Mouse (Mus musculus): Measurements from ENCODE around the gene Cntnap5a. TPM values are rescaled to one million over a fixed set of nuclear protein-coding genes. Genes with fewer than 3 reads are reported as not detected.

Gene Cntnap5a
- polyA plus RNA-seq, 2 experiments: not detected

DNA sequence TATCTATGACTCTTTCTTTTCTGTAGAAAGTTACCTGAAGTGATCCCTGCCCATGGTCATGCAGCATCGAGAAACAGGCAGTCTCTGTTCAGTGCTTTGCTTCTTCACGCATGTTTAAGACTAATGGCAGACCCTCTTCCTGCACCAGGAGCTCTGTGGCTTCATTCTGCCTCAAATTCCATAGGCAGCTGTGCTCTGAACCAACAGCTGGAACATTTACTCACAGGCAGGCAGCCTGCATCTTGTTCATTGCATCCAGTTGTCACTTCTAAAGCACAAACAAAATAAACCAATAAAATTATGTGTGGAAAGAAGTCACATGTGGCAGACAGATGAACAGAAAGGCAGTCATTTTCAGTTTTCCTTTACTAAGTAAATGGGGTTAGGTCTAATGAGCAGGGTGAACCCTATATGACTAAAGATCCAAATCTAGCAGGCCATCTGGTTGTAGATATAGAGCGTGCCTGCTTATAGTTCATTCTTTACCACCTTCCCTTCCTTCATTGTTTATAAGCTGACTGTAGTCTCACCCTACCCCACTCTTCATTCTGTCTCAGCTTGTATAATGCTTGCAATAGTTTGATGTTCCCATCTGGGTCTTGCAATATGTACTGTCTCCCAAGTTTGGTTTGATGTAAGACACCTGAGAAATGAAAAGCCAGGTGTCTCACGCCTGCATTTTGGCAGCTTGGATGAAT lies 893.6 kb downstream of the Cntnap5a start:
- TF ChIP-seq EP300 (IDR thresholded peaks at IDR 0.05; ENCODE audit: low read depth): no peak
- no peak for TF ChIP-seq CTCF (IDR thresholded peaks at IDR 0.05; ENCODE audit: low read depth)
- Histone ChIP-seq H3K27ac (no peak overlapping the region), H3K27me3 (ENCODE audit: control insufficient read depth, insufficient read depth, low read length) (no peaks in the 10 kb centered on the region), H3K9ac (replicated peaks) (no peak overlapping the region), H3K4me3 (ENCODE audit: insufficient read depth in 1 of 2, low read depth in 2 of 2, low read length in 2 of 2) (no peak overlapping the region), H3K36me3 (replicated peaks; ENCODE audit: control insufficient read depth, insufficient read depth, low read depth) (no peaks in the 10 kb centered on the region), H3K4me1 (replicated peaks; ENCODE audit: control insufficient read depth in 2 of 2, insufficient read depth in 2 of 2, low read length in 1 of 2) (no peaks in the 10 kb centered on the region), H3K9me3 (ENCODE audit: control insufficient read depth, low read length) (no peaks in the 10 kb centered on the region), H3K4me2 (ENCODE audit: low read depth) (no peak overlapping the region)
- no peak for ATAC-seq (ENCODE audit: insufficient read depth)
- DNase-seq (ENCODE audit: low read depth in 3 of 3, low spot score in 3 of 3): no peak
- WGBS (ENCODE audit: insufficient replicate concordance): 46% methylated on average over 4 of the region's 4 CpGs

DNA sequence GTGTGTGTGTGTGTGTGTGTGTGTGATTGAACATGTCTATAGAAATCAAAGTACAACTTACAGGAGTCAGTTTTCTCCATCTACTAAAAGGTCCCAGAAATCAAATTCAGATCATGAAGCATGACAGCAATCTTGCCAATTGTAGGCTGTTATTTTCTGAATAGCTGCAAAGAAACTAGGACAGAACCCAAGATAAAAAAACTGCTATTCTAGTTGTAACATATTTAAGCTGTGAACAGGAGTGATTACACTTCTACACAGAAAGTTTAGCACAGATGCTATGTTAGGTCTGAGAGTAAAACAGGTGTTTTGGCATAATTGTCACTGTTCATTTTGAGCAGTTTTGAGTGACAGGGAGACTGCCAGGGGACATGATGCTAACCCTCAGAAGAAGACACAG lies 931.7 kb downstream of the Cntnap5a start:
- Histone ChIP-seq H3K27ac (no peak overlapping the region), H3K4me2 (ENCODE audit: low read depth) (no peak overlapping the region), H3K27me3 (ENCODE audit: control insufficient read depth, insufficient read depth, low read length) (no peaks in the 10 kb centered on the region), H3K36me3 (replicated peaks; ENCODE audit: control insufficient read depth, insufficient read depth, low read depth) (no peaks in the 10 kb centered on the region), H3K4me3 (ENCODE audit: insufficient read depth in 1 of 2, low read depth in 2 of 2, low read length in 2 of 2) (no peak overlapping the region), H3K4me1 (replicated peaks; ENCODE audit: control insufficient read depth in 2 of 2, insufficient read depth in 2 of 2, low read length in 1 of 2) (no peaks in the 10 kb centered on the region), H3K9ac (replicated peaks) (no peak overlapping the region), H3K9me3 (ENCODE audit: control insufficient read depth, low read length) (no peaks in the 10 kb centered on the region)
- ATAC-seq (ENCODE audit: insufficient read depth): no peak
- DNase-seq (ENCODE audit: low read depth in 3 of 3, low spot score in 3 of 3): no peak
- no peak for TF ChIP-seq CTCF (IDR thresholded peaks at IDR 0.05; ENCODE audit: low read depth)

Small RNA genes lying within 50 kb of the gene (microRNA-seq; reads per million reads assigned to microRNA genes)
- not detected for gene Gm23393
